Mouse (Mus musculus) kidney, adult 2 months (tissue): ENCODE data around the gene Spata13. TPM values are rescaled to one million over a fixed set of nuclear protein-coding genes. Genes with fewer than 3 reads are reported as not detected.

Experiments used
- DNase-seq: peaks from one replicate; pipeline ENCODE4 v3.0.0; 2021
- H3K27ac ChIP-seq: fragments of 200-500 bp; 2 replicates; pipeline ENCODE4 v1.5.1; 2012; ENCODE audit warnings: low read depth, low read length, control low read depth, inconsistent platforms; ENCODE audit not compliant: insufficient read depth
- H3K27me3 ChIP-seq: fragments of 200-500 bp; replicated peaks from 2 replicates; pipeline ENCODE4 v1.6.1; 2012; ENCODE audit warnings: mild to moderate bottlenecking, moderate library complexity, low read length, inconsistent platforms; ENCODE audit not compliant: control insufficient read depth, insufficient read depth
- H3K36me3 ChIP-seq: fragments of 200-500 bp; 2 replicates; pipeline ENCODE4 v1.6.1; 2012; ENCODE audit warnings: mild to moderate bottlenecking, moderate library complexity, low read length, inconsistent platforms; ENCODE audit not compliant: control insufficient read depth, insufficient read depth
- H3K4me1 ChIP-seq: fragments of 200-500 bp; 2 replicates; pipeline ENCODE4 v1.6.1; 2011; ENCODE audit warnings: low read length; ENCODE audit not compliant: control insufficient read depth, insufficient read depth
- H3K4me3 ChIP-seq: fragments of 200-500 bp; 2 replicates; pipeline ENCODE4 v1.5.1; 2011; ENCODE audit warnings: mild to moderate bottlenecking, low read depth, low read length, control low read depth; ENCODE audit not compliant: insufficient read depth
- CTCF ChIP-seq: fragments of 200-500 bp; conservative IDR thresholded peaks from 2 replicates; pipeline ENCODE4 v1.5.1; 2011; ENCODE audit warnings: low read depth, mild to moderate bottlenecking, control low read depth, low read length, moderate library complexity, mixed read lengths; ENCODE audit not compliant: insufficient read depth, insufficient read length
- POLR2A ChIP-seq: fragments of 200-500 bp; IDR thresholded peaks from one replicate; pipeline ENCODE4 v1.6.1; 2011; ENCODE audit warnings: low read depth, low read length, control low read depth
- WGBS: fragments of 180-500 bp; shearing (Covaris S2); methylation state at CpG from one replicate; pipeline ENCODE4 v1.1.7; 2018; 5-methylcytosine and 5-hydroxymethylcytosine counted together
- polyA plus RNA-seq: library from polyadenylated mRNA; depleted of rRNA; stranded (reverse); fragments of >200 nt; gene quantifications from 2 replicates; pipeline ENCODE4 v1.2.3, GENCODE M21; 2012

The Spata13 gene
- polyA plus RNA-seq, 1 experiment: 24.1 TPM

GRCm38 (mm10) chr14:60638159-60638558 lies 4.4 kb downstream of the Spata13 start:
- H3K4me3 ChIP-seq: no peak overlapping the region

GRCm38 (mm10) chr14:60639195-60639594 lies 5.4 kb downstream of the Spata13 start:
- H3K4me3 ChIP-seq: no peak overlapping the region
- DNase-seq: no peak
- TF ChIP-seq POLR2A (no peak), CTCF (no peak)
- H3K27ac ChIP-seq: no peak overlapping the region
- no peaks in the 10 kb centered on the region for H3K27me3 ChIP-seq
- peaks cover 42% of the 10 kb centered on the region for H3K4me1 ChIP-seq
- no peaks in the 10 kb centered on the region for H3K36me3 ChIP-seq
- 75% methylated on average over 9 of the region's 9 CpGs for WGBS

More at GRCm38 (mm10) chr14:60638159-60638558, 4.4 kb downstream of the Spata13 start:
- Histone ChIP-seq H3K36me3 (no peaks in the 10 kb centered on the region), H3K27ac (no peak overlapping the region), H3K4me1 (peaks cover 42% of the 10 kb centered on the region), H3K27me3 (no peaks in the 10 kb centered on the region)
- WGBS: 34% methylated on average over 8 of the region's 8 CpGs
- TF ChIP-seq CTCF (no peak), POLR2A (no peak)
- peak; percentile 86 for DNase-seq

GRCm38 (mm10) chr14:60641120-60641519 lies 7.3 kb downstream of the Spata13 start:
- peaks cover 42% of the 10 kb centered on the region for H3K4me1 ChIP-seq
- WGBS: 78% methylated on average over 6 of the region's 6 CpGs
- TF ChIP-seq CTCF: no peak
- no peak for TF ChIP-seq POLR2A

GRCm38 (mm10) chr14:60642131-60642530 lies 8.3 kb downstream of the Spata13 start:
- Histone ChIP-seq H3K36me3 (no peaks in the 10 kb centered on the region), H3K27ac (peak overlapping the region; percentile 36), H3K4me3 (no peak overlapping the region), H3K27me3 (no peaks in the 10 kb centered on the region), H3K4me1 (peaks cover 36% of the 10 kb centered on the region)
- WGBS: 35% methylated on average over 1 of the region's 1 CpGs
- DNase-seq: no peak
- TF ChIP-seq POLR2A (no peak), CTCF (no peak)

More at GRCm38 (mm10) chr14:60641120-60641519, 7.3 kb downstream of the Spata13 start:
- Histone ChIP-seq H3K4me3 (no peak overlapping the region), H3K27ac (no peak overlapping the region), H3K36me3 (no peaks in the 10 kb centered on the region), H3K27me3 (no peaks in the 10 kb centered on the region)
- no peak for DNase-seq

GRCm38 (mm10) chr14:60643098-60643870 lies 9.5 kb downstream of the Spata13 start:
- Histone ChIP-seq H3K27me3 (no peaks in the 10 kb centered on the region), H3K27ac (peak overlapping the region; percentile 62), H3K4me1 (peaks cover 26% of the 10 kb centered on the region), H3K36me3 (no peaks in the 10 kb centered on the region), H3K4me3 (no peak overlapping the region)
- WGBS: 65% methylated on average over 14 of the region's 14 CpGs
- no peak for DNase-seq
- TF ChIP-seq CTCF: no peak
- TF ChIP-seq POLR2A: no peak

GRCm38 (mm10) chr14:60646373-60646772 lies 12.6 kb downstream of the Spata13 start:
- Histone ChIP-seq H3K27me3 (no peaks in the 10 kb centered on the region), H3K36me3 (no peaks in the 10 kb centered on the region), H3K4me3 (no peak overlapping the region), H3K4me1 (peaks cover 11% of the 10 kb centered on the region), H3K27ac (no peak overlapping the region)
- no peak for TF ChIP-seq CTCF
- no peak for TF ChIP-seq POLR2A
- DNase-seq: no peak
- 45% methylated on average over 5 of the region's 5 CpGs for WGBS

GRCm38 (mm10) chr14:60647885-60648284 lies 14.1 kb downstream of the Spata13 start:
- no peak for DNase-seq
- Histone ChIP-seq H3K4me3 (no peak overlapping the region), H3K27ac (no peak overlapping the region), H3K27me3 (no peaks in the 10 kb centered on the region), H3K36me3 (no peaks in the 10 kb centered on the region), H3K4me1 (peaks cover 3% of the 10 kb centered on the region)
- 78% methylated on average over 7 of the region's 7 CpGs for WGBS
- TF ChIP-seq CTCF (no peak), POLR2A (no peak)
